Mouse (Mus musculus): ENCODE data around the gene Rpl36a. TPM values are rescaled to one million over a fixed set of nuclear protein-coding genes. Genes with fewer than 3 reads are reported as not detected.
"Not testable (repeated sequence)": the region's sequence is repeated elsewhere in the genome, so short reads cannot be mapped to it uniquely, and the experiment has no call there.

Gene Rpl36a
- 338 and 356 TPM in 2 replicates for polyA plus RNA-seq (2016; fragmentation: Nextera tagmentation; extraction: Ambion mirVana)

DNA sequence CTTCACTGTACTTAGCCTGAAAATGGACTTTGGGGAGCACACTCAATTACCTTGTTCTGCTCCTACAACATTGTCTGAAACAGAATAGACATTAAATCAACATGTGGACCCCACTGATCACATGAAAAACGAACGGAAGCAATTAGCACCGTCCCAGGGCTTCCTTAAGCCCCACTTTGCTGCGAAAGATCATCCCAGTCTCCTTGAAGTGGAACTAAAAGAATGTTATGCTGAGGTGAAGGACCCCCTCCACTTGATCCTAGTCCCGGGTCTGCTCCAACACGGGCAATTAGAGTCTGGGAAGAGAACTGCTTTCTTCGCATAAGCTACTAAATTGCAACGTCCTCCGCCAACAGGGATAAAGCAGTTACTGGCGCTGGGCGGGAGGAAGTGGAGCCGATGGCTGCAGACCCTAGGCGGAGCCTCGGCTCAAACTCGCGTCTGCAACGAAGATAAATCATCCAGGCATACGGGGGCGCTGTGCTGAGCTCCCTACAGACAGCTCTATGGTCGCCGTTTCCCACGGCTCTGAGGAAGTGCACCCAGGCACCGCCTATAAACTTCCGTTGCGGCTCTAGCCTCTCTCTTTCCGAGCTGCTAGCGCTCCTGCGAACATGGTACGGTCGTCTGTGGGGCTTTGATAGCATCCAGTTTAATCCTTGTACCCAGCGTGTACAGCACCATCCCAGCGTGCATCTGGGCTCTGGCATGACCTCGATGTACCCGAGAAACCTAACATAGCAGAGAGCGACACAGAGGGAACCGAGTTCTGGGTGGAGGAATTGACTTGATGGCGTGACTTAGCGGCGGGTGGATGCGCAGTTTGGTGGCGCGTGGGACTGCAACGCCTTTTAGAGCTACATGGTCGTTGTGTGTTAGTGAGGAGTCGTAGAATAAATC, at the start of gene Rpl36a:
Gene Rpl36a (plus strand): TSS at position 552 of the 900 bp plus-strand sequence.
- Histone ChIP-seq H3K4me1 (peaks cover 11% of the 10 kb centered on the region), H3K27ac (peak within 1 kb of the TSS; percentile 90), H3K9me3 (no peaks in the 10 kb centered on the region), H3K36me3 (replicated peaks) (peaks cover 33% of the 10 kb centered on the region), H3K4me3 (peak within 1 kb of the TSS; percentile 64), H3K27me3 (ENCODE audit: poor library complexity, severe bottlenecking) (peaks cover 25% of the 10 kb centered on the region)
- peak; percentile 85 for DNase-seq (ENCODE audit: extremely low spot score, low spot score)
- 17% methylated on average over 45 of the region's 45 CpGs for WGBS

DNA sequence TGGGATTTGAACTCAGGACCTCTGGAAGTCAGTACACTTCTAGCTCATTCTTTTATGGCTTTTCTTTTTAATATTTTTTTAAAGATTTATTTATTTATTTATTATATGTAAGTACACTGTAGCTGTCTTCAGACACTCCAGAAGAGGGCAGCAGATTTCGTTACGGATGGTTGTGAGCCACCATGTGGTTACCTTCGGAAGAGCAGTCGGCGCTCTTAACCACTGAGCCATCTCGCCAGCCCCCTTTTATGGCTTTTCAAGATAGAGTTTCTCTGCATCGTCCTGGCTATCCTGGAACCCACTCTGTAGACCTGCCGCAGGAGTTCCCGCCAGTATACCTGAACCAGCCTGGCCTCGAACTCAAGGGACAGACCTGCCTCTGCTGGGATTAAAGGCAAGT, 45.7 kb upstream of the Rpl36a start:
- Histone ChIP-seq H3K4me3 (peak overlapping the region; percentile 65), H3K36me3 (replicated peaks) (peaks cover 36% of the 10 kb centered on the region)
- not testable (repeated sequence) for H3K27ac ChIP-seq; H3K9me3 ChIP-seq; H3K27me3 ChIP-seq (ENCODE audit: poor library complexity, severe bottlenecking); DNase-seq (ENCODE audit: extremely low spot score, low spot score); H3K4me1 ChIP-seq
- WGBS: 92% methylated on average over 10 of the region's 10 CpGs

DNA sequence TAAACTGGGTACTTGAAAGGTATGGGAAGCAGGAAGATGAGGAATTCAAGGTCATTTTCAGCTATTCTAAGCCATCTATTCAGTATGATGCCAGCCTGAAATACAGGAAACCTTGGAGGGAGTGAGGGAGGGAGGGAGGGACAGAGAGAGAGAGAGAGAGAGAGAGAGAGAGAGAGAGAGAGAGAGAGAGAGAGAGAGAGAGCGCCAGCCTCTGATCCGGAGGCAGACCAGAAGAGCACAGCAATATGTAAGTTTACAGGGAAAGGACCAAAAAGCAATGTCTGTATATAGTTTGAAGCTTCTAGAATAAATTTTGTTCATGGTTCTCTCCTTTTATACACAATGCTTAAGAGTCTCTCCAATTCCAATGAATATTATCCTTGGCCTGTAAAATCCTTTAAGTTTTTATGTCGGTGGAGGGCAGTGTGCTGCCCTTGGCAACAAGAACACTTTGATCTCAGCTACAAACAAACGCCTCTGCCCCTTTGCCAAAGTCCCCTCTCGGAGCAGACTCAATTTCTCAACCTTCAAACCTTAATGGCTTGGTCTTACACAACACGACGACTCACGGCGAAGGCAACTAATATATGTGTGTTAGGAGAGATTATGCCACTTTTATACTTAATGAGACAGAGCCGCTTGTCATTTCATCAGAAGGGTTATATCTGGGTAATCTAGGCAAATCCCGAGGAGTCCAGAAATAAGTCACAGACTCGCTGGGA, 44.9 kb upstream of the Rpl36a start:
- H3K27ac ChIP-seq: peak overlapping the region; percentile 93
- peak overlapping the region; percentile 65 for H3K4me3 ChIP-seq
- no peak for DNase-seq (ENCODE audit: extremely low spot score, low spot score)
- no peaks in the 10 kb centered on the region for H3K9me3 ChIP-seq
- no peaks in the 10 kb centered on the region for H3K27me3 ChIP-seq (ENCODE audit: poor library complexity, severe bottlenecking)
- WGBS: 25% methylated on average over 12 of the region's 12 CpGs
- 0 out of 2 replicates have a peak, but pooled peaks cover 3% of the 10 kb centered on the region for H3K4me1 ChIP-seq
- peaks cover 29% of the 10 kb centered on the region for H3K36me3 ChIP-seq (replicated peaks)

- peak within 1 kb of the TSS; percentile 93 for H3K27ac ChIP-seq
- no peaks in the 10 kb centered on the region for H3K27me3 ChIP-seq (ENCODE audit: poor library complexity, severe bottlenecking)
- peaks cover 21% of the 10 kb centered on the region for H3K36me3 ChIP-seq (replicated peaks)
- H3K4me1 ChIP-seq: 0 out of 2 replicates have a peak, but pooled peaks cover 3% of the 10 kb centered on the region
- H3K4me3 ChIP-seq: peak within 1 kb of the TSS; percentile 65
- H3K9me3 ChIP-seq: no peaks in the 10 kb centered on the region
- 16% methylated on average over 43 of the region's 61 CpGs for WGBS
- peak; percentile 73 for DNase-seq (ENCODE audit: extremely low spot score, low spot score)
These were observed 44.1 kb upstream of the Rpl36a start, which contains the start of gene Timm8a1 for GRCm38 (mm10) chrX:134541145-134541954. TSS of gene Timm8a1 (minus strand) at chrX:134541865.

DNA sequence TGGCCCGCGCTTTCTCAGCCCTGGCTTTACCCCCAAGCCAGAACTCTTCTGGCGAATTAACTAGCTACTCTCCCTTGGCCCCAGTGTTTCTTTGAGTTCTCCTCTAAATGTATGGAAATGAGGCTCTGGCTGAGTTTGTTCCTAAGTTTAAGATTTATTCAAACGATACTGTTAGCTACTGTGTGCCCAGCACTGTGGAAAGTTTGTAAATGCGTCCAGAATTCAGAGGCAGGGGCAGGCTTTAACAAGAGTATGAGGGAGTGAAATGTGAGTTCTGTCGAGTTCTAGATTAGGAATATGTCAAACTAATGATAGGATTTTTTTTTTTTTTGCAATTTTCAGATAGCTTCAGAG, 43.5 kb upstream of the Rpl36a start:
- 32% methylated on average over 6 of the region's 6 CpGs for WGBS
- Histone ChIP-seq H3K27ac (peak overlapping the region; percentile 93), H3K27me3 (ENCODE audit: poor library complexity, severe bottlenecking) (no peaks in the 10 kb centered on the region), H3K4me3 (peak overlapping the region; percentile 65), H3K4me1 (0 out of 2 replicates have a peak, but pooled peaks cover 3% of the 10 kb centered on the region), H3K36me3 (replicated peaks) (peaks cover 16% of the 10 kb centered on the region), H3K9me3 (no peaks in the 10 kb centered on the region)
- DNase-seq (ENCODE audit: extremely low spot score, low spot score): no peak

DNA sequence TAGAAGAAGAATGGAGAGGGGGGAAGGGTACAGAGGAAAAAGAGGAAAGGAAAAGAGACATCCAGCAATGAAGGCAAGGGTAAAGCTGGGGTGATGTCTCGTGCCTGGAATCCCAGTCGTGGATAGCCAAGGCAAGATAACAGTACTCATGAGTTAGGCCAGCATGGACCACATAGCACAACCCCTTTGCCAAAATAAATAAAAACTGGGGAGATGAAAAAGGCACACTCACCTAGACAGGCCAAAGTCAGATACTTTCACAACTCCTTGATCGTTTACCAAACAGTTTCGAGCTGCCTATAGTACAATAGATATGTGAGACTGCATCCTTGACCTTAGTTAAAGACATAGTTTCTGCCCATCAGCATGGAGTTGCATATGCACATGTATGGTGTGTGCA, 38.1 kb upstream of the Rpl36a start:
- H3K4me3 ChIP-seq: no peak overlapping the region
- H3K36me3 ChIP-seq (replicated peaks): no peaks in the 10 kb centered on the region
- no peak for DNase-seq (ENCODE audit: extremely low spot score, low spot score)
- 0 out of 2 replicates have a peak, but pooled peaks cover 1% of the 10 kb centered on the region for H3K4me1 ChIP-seq
- WGBS: 91% methylated on average over 4 of the region's 4 CpGs
- H3K9me3 ChIP-seq: no peaks in the 10 kb centered on the region
- no peaks in the 10 kb centered on the region for H3K27me3 ChIP-seq (ENCODE audit: poor library complexity, severe bottlenecking)
- no peak overlapping the region for H3K27ac ChIP-seq

DNA sequence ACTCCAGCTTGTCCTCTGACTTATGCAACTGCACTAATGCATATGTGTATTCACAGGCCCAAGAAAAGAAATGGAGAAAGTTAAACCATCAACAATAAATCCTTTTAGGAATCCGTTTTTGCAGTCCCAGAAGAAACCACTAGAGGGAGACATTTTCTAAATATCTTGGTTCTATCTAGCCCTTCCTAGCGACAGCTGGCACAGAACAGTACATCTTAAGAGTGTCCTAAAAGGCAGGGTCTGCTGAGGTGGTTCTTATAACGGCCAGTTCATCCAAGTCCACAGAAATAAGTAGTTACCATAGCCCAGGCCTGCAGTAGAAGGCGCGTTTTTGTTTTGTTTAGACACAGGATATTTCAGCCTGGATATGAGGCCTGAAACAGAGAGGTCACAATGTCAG, 34.6 kb upstream of the Rpl36a start:
- H3K27me3 ChIP-seq (ENCODE audit: poor library complexity, severe bottlenecking): no peaks in the 10 kb centered on the region
- no peaks in the 10 kb centered on the region for H3K36me3 ChIP-seq (replicated peaks)
- no peaks in the 10 kb centered on the region for H3K4me1 ChIP-seq
- WGBS: 23% methylated on average over 5 of the region's 5 CpGs
- H3K4me3 ChIP-seq: no peak overlapping the region
- H3K27ac ChIP-seq: no peak overlapping the region
- DNase-seq (ENCODE audit: extremely low spot score, low spot score): no peak
- no peaks in the 10 kb centered on the region for H3K9me3 ChIP-seq

DNA sequence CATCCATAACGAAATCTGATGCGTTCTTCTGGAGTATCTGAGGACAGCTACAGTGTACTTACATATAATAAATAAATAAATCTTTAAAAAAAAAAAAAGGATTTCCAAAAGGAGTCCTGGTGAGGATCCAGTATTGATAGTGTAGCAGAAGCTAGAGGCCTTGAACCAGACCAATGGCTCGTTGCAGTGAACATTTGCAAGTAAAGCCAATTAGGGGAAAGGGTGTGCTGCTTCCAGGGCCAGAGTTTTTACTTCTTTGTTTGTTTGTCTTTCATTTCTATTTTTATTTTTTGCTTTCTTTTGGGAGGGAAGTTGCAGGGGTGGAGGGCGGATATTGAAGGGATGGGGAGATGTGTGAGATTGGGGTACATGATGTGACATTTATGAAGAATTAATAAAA, 32.1 kb upstream of the Rpl36a start:
- H3K36me3 ChIP-seq (replicated peaks): no peaks in the 10 kb centered on the region
- no peaks in the 10 kb centered on the region for H3K9me3 ChIP-seq
- H3K27ac ChIP-seq: no peak overlapping the region
- 93% methylated on average over 4 of the region's 4 CpGs for WGBS
- no peaks in the 10 kb centered on the region for H3K4me1 ChIP-seq
- H3K4me3 ChIP-seq: no peak overlapping the region
- no peaks in the 10 kb centered on the region for H3K27me3 ChIP-seq (ENCODE audit: poor library complexity, severe bottlenecking)
- DNase-seq (ENCODE audit: extremely low spot score, low spot score): no peak

GRCm38 (mm10) chrX:134554425-134554824, 31.0 kb upstream of the Rpl36a start:
- 77% methylated on average over 6 of the region's 6 CpGs for WGBS
- Histone ChIP-seq H3K27ac (no peak overlapping the region), H3K27me3 (ENCODE audit: poor library complexity, severe bottlenecking) (no peaks in the 10 kb centered on the region), H3K4me1 (no peaks in the 10 kb centered on the region), H3K4me3 (no peak overlapping the region), H3K9me3 (no peaks in the 10 kb centered on the region), H3K36me3 (replicated peaks) (no peaks in the 10 kb centered on the region)
- no peak for DNase-seq (ENCODE audit: extremely low spot score, low spot score)

- Histone ChIP-seq H3K4me1 (no peaks in the 10 kb centered on the region), H3K36me3 (replicated peaks) (no peaks in the 10 kb centered on the region), H3K4me3 (no peak overlapping the region), H3K27me3 (ENCODE audit: poor library complexity, severe bottlenecking) (peaks cover 20% of the 10 kb centered on the region; the same call in 1 of the 2 replicates), H3K9me3 (no peaks in the 10 kb centered on the region), H3K27ac (no peak overlapping the region)
- DNase-seq (ENCODE audit: extremely low spot score, low spot score): no peak
- WGBS: 92% methylated on average over 4 of the region's 4 CpGs
These were observed 21.1 kb upstream of the Rpl36a start for GRCm38 (mm10) chrX:134564326-134564725.

DNA sequence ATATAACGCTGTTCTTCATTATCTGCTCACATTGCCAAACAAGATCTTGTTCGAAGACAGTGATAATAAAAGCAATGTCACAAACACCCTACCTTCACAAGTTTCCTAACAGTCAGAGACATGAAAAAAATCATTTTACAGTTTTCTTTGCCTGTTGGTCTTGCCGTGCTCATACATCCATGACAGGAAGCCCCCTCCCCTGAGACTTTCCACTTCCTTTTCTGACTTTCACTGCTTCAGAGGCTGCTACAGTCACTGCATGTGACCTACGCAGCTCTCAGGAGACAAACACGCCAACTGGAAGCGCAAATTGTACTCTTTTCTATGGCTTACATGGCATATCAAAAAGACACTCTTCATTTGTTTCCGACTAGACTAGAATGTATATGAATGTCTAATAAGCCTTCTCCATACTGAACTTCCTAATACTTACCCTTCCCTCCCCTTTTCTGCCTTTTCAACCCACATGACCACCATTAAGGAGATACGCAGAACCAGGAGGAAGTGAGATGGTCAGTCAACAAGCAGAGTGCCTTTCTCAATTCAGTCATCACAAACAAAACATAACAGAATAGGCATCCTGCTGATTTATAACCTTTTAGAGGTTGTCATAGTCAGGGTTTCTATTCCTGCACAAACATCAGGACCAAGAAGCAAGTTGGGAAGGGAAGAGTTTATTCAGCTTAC, 18.8 kb upstream of the Rpl36a start:
- Histone ChIP-seq H3K9me3 (no peaks in the 10 kb centered on the region), H3K27ac (no peak overlapping the region), H3K4me3 (no peak overlapping the region), H3K27me3 (ENCODE audit: poor library complexity, severe bottlenecking) (peaks cover 20% of the 10 kb centered on the region; the same call in 1 of the 2 replicates), H3K4me1 (no peaks in the 10 kb centered on the region), H3K36me3 (replicated peaks) (no peaks in the 10 kb centered on the region)
- WGBS: 93% methylated on average over 8 of the region's 8 CpGs
- no peak for DNase-seq (ENCODE audit: extremely low spot score, low spot score)

DNA sequence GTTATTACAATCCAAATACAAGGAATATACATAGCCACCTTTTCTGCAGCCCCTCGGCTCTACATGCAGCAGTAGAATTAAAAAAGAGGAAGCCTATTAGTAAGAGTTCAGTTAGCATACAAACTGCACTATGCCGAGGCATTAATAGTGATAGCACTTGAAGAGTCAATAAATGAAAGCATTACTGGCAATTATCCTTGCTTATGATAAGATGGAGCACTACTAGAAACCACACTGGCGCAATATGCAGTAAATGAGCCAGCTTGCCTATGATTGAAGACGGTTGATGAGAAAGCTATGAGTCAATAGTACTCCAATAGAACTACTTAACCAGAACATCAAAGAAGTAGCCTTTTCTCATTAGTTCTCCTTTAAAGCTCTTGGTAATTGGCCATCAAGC, 7.6 kb upstream of the Rpl36a start:
- 89% methylated on average over 4 of the region's 4 CpGs for WGBS
- Histone ChIP-seq H3K27me3 (ENCODE audit: poor library complexity, severe bottlenecking) (peaks cover 12% of the 10 kb centered on the region), H3K36me3 (replicated peaks) (no peaks in the 10 kb centered on the region), H3K9me3 (no peaks in the 10 kb centered on the region), H3K4me3 (no peak overlapping the region), H3K27ac (no peak overlapping the region), H3K4me1 (no peaks in the 10 kb centered on the region)
- no peak for DNase-seq (ENCODE audit: extremely low spot score, low spot score)
